Mouse (Mus musculus) heart, embryonic 11.5 days (tissue): ENCODE measurements around the gene Miox. TPM values are rescaled to one million over a fixed set of nuclear protein-coding genes. Genes with fewer than 3 reads are reported as not detected.

Experiments used
- microRNA-seq: library from miRNA; unstranded; fragments of <30 nt; microRNA quantifications from one replicate; pipeline ENCODE4, GENCODE M21; 2016; ENCODE audit warnings: borderline number of aligned reads
- polyA plus RNA-seq: library from polyadenylated mRNA; unstranded; fragments of >200 nt; fragmentation: Nextera tagmentation; extraction: Ambion mirVana; gene quantifications from 2 replicates; pipeline ENCODE4 v1.2.1, GENCODE M21; 2014

Miox gene
- polyA plus RNA-seq, 1 experiment from 2014 or later, result not detected

Small RNAs within 50 kb of the gene (microRNA-seq; reads per million reads assigned to microRNA genes)
- gene Mir6959, result 0.47 reads per million

Other genes starting within 250 kb of the Miox start
- 9.5 and 9.9 TPM in 2 replicates for gene Selenoo, start 245.3 kb upstream of the Miox start, polyA plus RNA-seq
- 13.1 and 14.1 TPM in 2 replicates for gene Tubgcp6, start 211.3 kb upstream of the Miox start, polyA plus RNA-seq
- 10.5 and 11.4 TPM in 2 replicates for gene Hdac10, start 205.7 kb upstream of the Miox start, polyA plus RNA-seq
- gene Mapk12, start 193.7 kb upstream of the Miox start, polyA plus RNA-seq, result 20.7 and 24.6 TPM in 2 replicates
- gene Mapk11, start 184.8 kb upstream of the Miox start, polyA plus RNA-seq, result 3.2 and 4.2 TPM in 2 replicates
- 84.6 and 95.1 TPM in 2 replicates for gene Plxnb2, start 153.6 kb upstream of the Miox start, polyA plus RNA-seq
- gene Dennd6b, start 137.9 kb upstream of the Miox start, polyA plus RNA-seq, result 18.0 and 18.5 TPM in 2 replicates
- gene Ppp6r2, start 122.8 kb upstream of the Miox start, polyA plus RNA-seq, result 20.5 and 23.5 TPM in 2 replicates
- gene Sbf1, start 19.1 kb upstream of the Miox start, polyA plus RNA-seq, result 45.7 and 50.8 TPM in 2 replicates
- 0.79 and 1.0 TPM in 2 replicates for gene Adm2, start 11.7 kb upstream of the Miox start, polyA plus RNA-seq
- 29.7 and 37.3 TPM in 2 replicates for gene Lmf2, start 21.3 kb downstream of the Miox start, polyA plus RNA-seq
- gene Ncaph2, start 21.3 kb downstream of the Miox start, polyA plus RNA-seq, result 107 and 109 TPM in 2 replicates
- gene Sco2, start 39.4 kb downstream of the Miox start, polyA plus RNA-seq, result 7.4 TPM in 2 replicates
- gene Tymp, start 42.6 kb downstream of the Miox start, polyA plus RNA-seq, result 0.86 and 1.5 TPM in 2 replicates
- 0.54 and 1.00 TPM in 2 replicates for gene Odf3b, start 44.9 kb downstream of the Miox start, polyA plus RNA-seq
- gene Klhdc7b, start 50.5 kb downstream of the Miox start, polyA plus RNA-seq, result not detected in 2 replicates
- gene Syce3, start 76.1 kb downstream of the Miox start, polyA plus RNA-seq, result not detected in 2 replicates
- 111 and 129 TPM in 2 replicates for gene Cpt1b, start 91.5 kb downstream of the Miox start, polyA plus RNA-seq
- gene C730034F03Rik, start 95.2 kb downstream of the Miox start, polyA plus RNA-seq, result 1.7 and 2.4 TPM in 2 replicates
- gene Gm44502, start 95.3 kb downstream of the Miox start, polyA plus RNA-seq, result 0.86 TPM in 1 of 2 replicates, not detected in the other
- 67.6 and 68.1 TPM in 2 replicates for gene Chkb, start 95.5 kb downstream of the Miox start, polyA plus RNA-seq
- gene Mapk8ip2, start 119.5 kb downstream of the Miox start, polyA plus RNA-seq, result 0.19 and 0.68 TPM in 2 replicates
- 9.4 TPM in 2 replicates for gene Arsa, start 143.0 kb downstream of the Miox start, polyA plus RNA-seq
- 2.1 and 2.7 TPM in 2 replicates for gene Shank3, start 165.2 kb downstream of the Miox start, polyA plus RNA-seq
- 0.20 TPM in 2 replicates for gene Acr, start 233.9 kb downstream of the Miox start, polyA plus RNA-seq